Mouse (Mus musculus) embryonic facial prominence, embryonic 14.5 days (tissue): ENCODE measurements at regions not wholly inside any gene's neighbourhood (a gene's known extent, or its start where the extent isn't known, plus 50 kb on each side); places are given as distances from the start of the nearest gene placed in this dataset.
A peak's percentile ranks its signal among the peaks of the same experiment; 100 is the strongest.

Experiments used
- ATAC-seq: fragments of 200-750 bp; cut with Nextera tagmentation; 2 replicates; pipeline ENCODE4 v1.8.0; 2017; ENCODE audit warnings: low read depth, moderate number of reproducible peaks, moderate TSS enrichment
- DNase-seq: peaks from one replicate; pipeline ENCODE4 v3.0.0-alpha.2; 2015; ENCODE audit warnings: low spot score
- H3K27ac ChIP-seq: fragments of 300-500 bp; sonication (generic); replicated peaks from 2 replicates; pipeline ENCODE4 v1.5.1; 2014; ENCODE audit warnings: low read depth, mild to moderate bottlenecking, low read length, moderate library complexity
- H3K27me3 ChIP-seq: fragments of 300-500 bp; sonication (generic); replicated peaks from 2 replicates; pipeline ENCODE4 v1.6.1; 2014; ENCODE audit warnings: low read length; ENCODE audit not compliant: control insufficient read depth, insufficient read depth
- H3K36me3 ChIP-seq: fragments of 300-500 bp; sonication (generic); 2 replicates; pipeline ENCODE4 v1.6.1; 2014; ENCODE audit warnings: low read length, mixed read lengths; ENCODE audit not compliant: control insufficient read depth, insufficient read depth
- H3K4me1 ChIP-seq: fragments of 300-500 bp; sonication (generic); 2 replicates; pipeline ENCODE4 v1.6.1; 2014; ENCODE audit warnings: antibody characterized with exemption, low read length; ENCODE audit not compliant: control insufficient read depth, insufficient read depth
- H3K4me2 ChIP-seq: fragments of 300-500 bp; sonication (generic); 2 replicates; pipeline ENCODE4 v1.6.1; 2014; ENCODE audit warnings: low read depth, mild to moderate bottlenecking, low read length, moderate library complexity, mixed read lengths
- H3K4me3 ChIP-seq: fragments of 300-500 bp; sonication (generic); 2 replicates; pipeline ENCODE4 v1.5.1; 2014; ENCODE audit warnings: low read depth, mild to moderate bottlenecking, low read length
- H3K9ac ChIP-seq: fragments of 300-500 bp; sonication (generic); 2 replicates; pipeline ENCODE4 v1.6.1; 2014; ENCODE audit warnings: low read depth, mild to moderate bottlenecking, low read length, moderate library complexity, mixed read lengths
- H3K9me3 ChIP-seq: fragments of 300-500 bp; sonication (generic); 2 replicates; pipeline ENCODE4 v1.6.1; 2016; ENCODE audit warnings: low read length; ENCODE audit not compliant: control insufficient read depth
- WGBS: fragments of 180-500 bp; shearing (Covaris S2); extraction: QIAGEN DNeasy Blood & Tissue Kit; methylation state at CpG from one replicate; pipeline ENCODE4 v1.1.7; 2014; 5-methylcytosine and 5-hydroxymethylcytosine counted together

DNA sequence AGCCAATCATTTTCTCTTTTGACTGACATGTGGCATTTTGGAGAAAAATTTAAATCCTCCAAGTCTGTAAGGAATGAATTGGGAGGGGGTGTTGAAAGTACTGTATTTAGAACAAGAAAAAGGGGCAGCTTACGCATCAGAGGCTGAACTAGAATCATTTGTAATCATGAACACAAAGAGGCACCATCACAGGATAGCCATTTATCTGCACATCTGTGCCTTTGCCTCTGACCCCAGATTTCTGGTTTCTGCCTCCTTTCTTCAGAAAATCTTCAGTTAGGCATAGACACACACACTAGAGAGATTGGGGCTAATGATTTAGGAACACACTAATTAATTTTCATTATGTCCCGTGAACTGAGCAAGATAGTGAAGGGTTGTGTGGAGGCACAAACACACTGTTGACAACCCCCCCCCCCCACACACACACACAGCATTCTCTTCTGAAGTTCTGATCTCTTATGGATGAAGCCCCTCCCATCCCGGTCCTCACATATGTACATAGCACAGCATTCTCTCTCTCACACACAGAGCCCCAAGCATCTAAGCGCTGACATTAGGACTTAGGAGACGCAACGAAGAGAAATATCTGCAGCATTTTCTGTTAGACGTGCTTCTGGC lies 229.9 kb downstream of the Gm765 start:
- ATAC-seq (no peak), DNase-seq (no peak)
- Histone ChIP-seq H3K9me3 (no peaks in the 10 kb centered on the region), H3K4me1 (peaks cover 13% of the 10 kb centered on the region; the same call in 1 of the 2 replicates), H3K27ac (no peak overlapping the region), H3K4me3 (no peak overlapping the region), H3K9ac (no peak overlapping the region), H3K4me2 (no peak overlapping the region), H3K27me3 (no peaks in the 10 kb centered on the region), H3K36me3 (no peaks in the 10 kb centered on the region)
- WGBS = 59% methylated on average over 7 of the region's 7 CpGs

DNA sequence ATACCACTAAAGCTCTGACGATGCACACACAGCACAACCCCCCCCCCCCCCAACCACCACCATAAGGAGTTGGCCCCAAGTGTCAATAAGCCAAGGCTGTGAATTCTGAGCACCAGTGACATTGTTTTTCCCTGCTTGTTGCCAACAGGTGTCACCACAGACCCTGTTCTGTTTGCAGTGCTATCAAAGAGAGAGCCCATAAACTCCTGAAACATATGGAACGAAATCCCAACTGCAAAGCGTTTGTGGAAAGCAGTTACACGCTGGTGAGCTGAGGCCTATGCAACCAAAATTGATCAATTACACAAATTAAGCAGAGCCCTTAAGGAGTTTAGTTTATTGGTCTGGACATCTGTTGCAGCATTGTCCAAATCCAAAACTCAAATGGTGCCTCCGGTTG lies 235.4 kb downstream of the Gm765 start:
- DNase-seq = peak; percentile 43
- WGBS = 39% methylated on average over 5 of the region's 5 CpGs
- H3K27ac ChIP-seq = no peak overlapping the region

DNA sequence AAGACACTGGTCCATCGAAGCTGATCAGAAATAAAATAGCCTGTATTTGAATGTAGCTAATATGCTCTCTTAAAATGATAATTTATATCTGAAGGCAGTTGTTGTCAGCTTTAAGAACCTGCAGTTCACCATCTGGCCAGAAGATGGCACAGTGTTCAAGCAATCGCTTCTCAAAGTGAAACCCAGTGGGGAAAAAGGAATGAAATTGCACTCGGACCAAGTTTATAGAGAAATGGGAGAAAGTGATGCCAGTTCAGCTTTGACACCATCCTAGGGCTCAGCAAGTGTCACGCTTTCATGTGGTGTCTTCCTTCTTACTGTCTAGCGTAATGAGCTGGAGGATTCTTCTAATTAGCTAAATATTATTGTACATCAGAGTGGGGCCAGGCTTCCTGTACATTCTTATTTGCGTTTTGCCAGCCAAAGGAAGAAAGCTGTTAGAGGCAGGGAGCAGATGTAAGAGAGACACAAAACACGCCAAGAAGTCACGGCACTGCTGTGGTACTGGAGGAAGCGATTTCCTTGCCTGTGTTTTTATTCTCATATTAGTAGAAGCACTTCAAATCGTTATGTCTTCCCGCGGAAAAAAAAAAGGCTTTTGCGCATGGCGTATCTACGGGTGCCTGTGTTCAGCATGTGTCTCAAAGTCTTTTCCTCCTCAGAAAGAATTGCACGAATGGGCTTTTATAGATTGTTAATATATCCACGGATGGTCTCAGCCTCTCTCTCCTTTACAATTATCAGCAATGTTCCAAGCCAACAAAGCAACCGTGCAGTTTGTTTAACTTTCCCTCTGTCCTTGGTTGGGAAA lies 237.1 kb downstream of the Gm765 start:
- H3K4me1 ChIP-seq = no peaks in the 10 kb centered on the region; the same call in 1 of the 2 replicates
- no peaks in the 10 kb centered on the region for H3K36me3 ChIP-seq
- no peaks in the 10 kb centered on the region for H3K9me3 ChIP-seq
- no peak overlapping the region; the same call in 1 of the 2 replicates for H3K27ac ChIP-seq
- H3K4me3 ChIP-seq = peak overlapping the region; percentile 24
- 41% methylated on average over 18 of the region's 18 CpGs for WGBS
- ATAC-seq (no peak), DNase-seq (peak; percentile 86)
- no peak overlapping the region; the same call in 1 of the 2 replicates for H3K9ac ChIP-seq
- H3K27me3 ChIP-seq = no peaks in the 10 kb centered on the region; the same call in 1 of the 2 replicates
- H3K4me2 ChIP-seq = peak overlapping the region; percentile 47

More for the DNA sequence above, 235.4 kb downstream of the Gm765 start:
- Histone ChIP-seq H3K4me2 (no peak overlapping the region), H3K9ac (no peak overlapping the region), H3K27me3 (no peaks in the 10 kb centered on the region; the same call in 1 of the 2 replicates), H3K4me3 (no peak overlapping the region), H3K36me3 (no peaks in the 10 kb centered on the region), H3K9me3 (no peaks in the 10 kb centered on the region), H3K4me1 (no peaks in the 10 kb centered on the region)
- ATAC-seq = 0 out of 2 replicates have a peak, but pooled peaks have one; percentile 6

DNA sequence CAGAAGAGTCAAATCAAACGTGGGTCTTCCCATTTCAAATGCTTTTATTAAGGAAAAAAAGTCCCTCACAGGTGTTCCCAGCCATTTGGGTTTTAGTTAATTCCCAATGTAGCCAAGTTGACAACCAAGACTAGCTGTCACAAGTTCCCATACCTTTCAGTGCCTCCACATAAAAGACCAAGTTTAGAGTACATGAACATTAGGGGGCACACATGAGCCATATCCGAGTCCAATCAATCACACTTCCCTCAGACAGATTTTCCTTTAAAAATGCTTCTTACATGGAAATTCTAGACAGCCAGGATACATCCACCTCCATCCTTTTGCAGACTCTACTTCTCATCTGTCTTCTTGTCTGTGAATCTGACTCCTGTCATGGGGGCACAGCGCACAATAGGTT lies 238.1 kb downstream of the Gm765 start:
- no peaks in the 10 kb centered on the region; the same call in 1 of the 2 replicates for H3K4me1 ChIP-seq
- no peak for DNase-seq
- H3K9me3 ChIP-seq = no peaks in the 10 kb centered on the region
- H3K27ac ChIP-seq = no peak overlapping the region
- 46% methylated on average over 3 of the region's 3 CpGs for WGBS
- no peaks in the 10 kb centered on the region for H3K36me3 ChIP-seq
- H3K4me3 ChIP-seq = no peak overlapping the region
- no peak overlapping the region for H3K9ac ChIP-seq
- H3K27me3 ChIP-seq = no peaks in the 10 kb centered on the region; the same call in 1 of the 2 replicates
- H3K4me2 ChIP-seq = no peak overlapping the region
- no peak for ATAC-seq

DNA sequence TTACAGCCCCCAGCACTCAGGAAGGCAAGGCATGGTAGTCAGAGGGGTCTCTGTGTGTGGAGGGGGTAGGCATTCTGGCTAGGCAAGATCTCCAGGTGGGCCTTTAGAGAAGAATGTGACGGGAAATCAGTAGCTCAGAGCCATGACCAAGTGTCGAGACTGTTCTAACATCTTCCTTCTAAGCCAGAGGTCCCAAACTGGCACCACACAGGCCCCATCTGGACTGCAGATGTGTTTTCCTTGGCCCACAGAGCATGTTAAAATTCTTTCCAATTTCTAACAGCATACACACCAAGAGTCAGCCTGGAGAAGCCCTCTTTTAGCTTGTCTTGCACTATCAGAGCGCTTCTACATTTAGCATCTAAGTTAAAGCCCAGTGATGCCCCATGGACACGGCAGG lies 241.5 kb downstream of the Gm765 start:
- H3K27ac ChIP-seq = no peak overlapping the region
- DNase-seq (peak; percentile 60), ATAC-seq (0 out of 2 replicates have a peak, but pooled peaks have one; percentile 37)
- 0 out of 2 replicates have a peak overlapping the region, but pooled peaks have one; percentile 14 for H3K4me2 ChIP-seq
- 44% methylated on average over 4 of the region's 4 CpGs for WGBS
- H3K36me3 ChIP-seq = no peaks in the 10 kb centered on the region
- H3K4me3 ChIP-seq = no peak overlapping the region
- no peaks in the 10 kb centered on the region for H3K9me3 ChIP-seq
- no peaks in the 10 kb centered on the region; the same call in 1 of the 2 replicates for H3K27me3 ChIP-seq
- no peak overlapping the region for H3K9ac ChIP-seq
- no peaks in the 10 kb centered on the region; the same call in 1 of the 2 replicates for H3K4me1 ChIP-seq

DNA sequence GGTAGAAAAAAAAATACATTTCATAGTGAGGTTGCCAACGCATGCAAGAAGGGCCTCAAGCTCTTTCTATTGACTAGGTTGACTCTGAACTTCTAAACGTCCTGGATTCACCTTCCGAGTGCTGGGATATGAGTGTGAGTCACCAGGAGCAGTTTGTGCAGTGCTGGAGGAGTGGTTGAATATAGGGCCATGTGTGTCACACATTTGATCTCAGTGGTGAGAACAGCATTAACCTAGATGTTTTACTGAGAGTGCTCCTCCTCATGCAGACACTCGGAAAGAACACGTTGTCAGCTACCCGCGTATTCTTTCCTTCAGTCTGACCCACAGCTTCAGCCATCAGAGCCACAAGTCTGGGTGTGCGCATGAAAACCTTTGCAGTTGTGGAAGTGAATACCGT lies 243.4 kb downstream of the Gm765 start:
- Histone ChIP-seq H3K4me3 (no peak overlapping the region), H3K36me3 (no peaks in the 10 kb centered on the region), H3K4me1 (no peaks in the 10 kb centered on the region; the same call in 1 of the 2 replicates), H3K9me3 (no peaks in the 10 kb centered on the region), H3K27me3 (no peaks in the 10 kb centered on the region; the same call in 1 of the 2 replicates), H3K27ac (no peak overlapping the region), H3K9ac (no peak overlapping the region), H3K4me2 (no peak overlapping the region)
- ATAC-seq (no peak), DNase-seq (no peak)
- WGBS = 91% methylated on average over 9 of the region's 9 CpGs

DNA sequence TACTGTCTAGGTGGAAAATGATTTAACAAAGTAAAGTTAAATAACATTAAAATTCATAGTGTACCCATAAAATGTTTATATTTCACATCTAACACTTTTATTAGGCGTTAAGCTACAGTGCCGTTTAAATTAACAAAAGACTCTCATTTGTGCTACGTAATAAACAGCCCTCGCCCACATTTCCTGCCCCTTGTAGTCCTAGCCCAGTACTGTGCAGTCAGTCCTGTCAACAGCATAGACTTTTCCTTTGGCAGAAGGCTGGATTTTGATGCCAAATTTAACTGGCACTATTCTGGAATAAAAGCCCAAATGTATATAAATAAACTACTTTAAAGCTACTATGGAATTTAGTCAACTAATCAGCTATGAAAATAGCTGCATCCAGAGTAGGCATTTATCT lies 247.3 kb downstream of the Gm765 start:
- no peak for ATAC-seq
- 68% methylated on average over 4 of the region's 4 CpGs for WGBS
- H3K27me3 ChIP-seq = no peaks in the 10 kb centered on the region

DNA sequence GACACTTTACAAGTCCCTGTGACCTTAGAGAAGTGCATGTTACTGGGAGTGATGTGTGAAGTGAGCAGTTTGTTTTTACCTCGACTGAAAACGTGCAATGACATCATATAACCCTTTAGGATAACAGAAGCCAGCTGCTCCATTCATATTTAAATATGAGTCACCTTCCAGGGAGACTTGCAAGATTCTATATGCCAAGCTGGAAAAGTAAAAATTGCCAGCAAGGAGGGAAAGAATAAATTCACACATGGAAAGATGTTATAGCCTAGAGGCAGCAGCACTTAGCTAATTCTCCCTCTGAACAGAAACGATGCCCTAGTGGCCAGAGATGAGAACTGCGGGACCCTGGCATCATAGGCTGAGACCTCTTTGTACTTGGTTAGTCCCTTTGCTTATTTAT lies 253.4 kb downstream of the Gm765 start:
- H3K4me1 ChIP-seq = no peaks in the 10 kb centered on the region
- H3K9me3 ChIP-seq = no peaks in the 10 kb centered on the region
- WGBS = 35% methylated on average over 4 of the region's 4 CpGs
- no peak overlapping the region for H3K9ac ChIP-seq
- no peak overlapping the region for H3K4me2 ChIP-seq
- no peak for ATAC-seq
- no peak for DNase-seq
- H3K36me3 ChIP-seq = no peaks in the 10 kb centered on the region
- no peak overlapping the region for H3K27ac ChIP-seq
- H3K27me3 ChIP-seq = no peaks in the 10 kb centered on the region
- H3K4me3 ChIP-seq = no peak overlapping the region

More for the DNA sequence above, 247.3 kb downstream of the Gm765 start:
- H3K27ac ChIP-seq = no peak overlapping the region
- no peaks in the 10 kb centered on the region for H3K9me3 ChIP-seq
- no peak overlapping the region for H3K4me3 ChIP-seq
- H3K4me1 ChIP-seq = no peaks in the 10 kb centered on the region
- H3K9ac ChIP-seq = no peak overlapping the region
- H3K36me3 ChIP-seq = no peaks in the 10 kb centered on the region
- no peak for DNase-seq
- no peak overlapping the region for H3K4me2 ChIP-seq
